Mouse (Mus musculus) embryonic fibroblast, embryonic 13.5 days (primary cell): ENCODE results near the gene Psmd3.

Experiments used
- CTCF ChIP-seq: IDR thresholded peaks from 2 replicates; pipeline ENCODE4 v1.5.1; 2011; ENCODE audit warnings: mild to moderate bottlenecking, control low read depth, low read length, moderate library complexity, borderline replicate concordance; ENCODE audit not compliant: insufficient read depth
- POLR2A ChIP-seq: IDR thresholded peaks from 2 replicates; pipeline ENCODE4 v1.6.1; 2011; ENCODE audit warnings: low read depth, mild to moderate bottlenecking, control low read depth, low read length, moderate library complexity

GRCm38 (mm10) chr11:98729119-98729588 is 46.8 kb downstream of the Psmd3 start, which contains the start of gene Med24:
- TF ChIP-seq CTCF (no peak), POLR2A (peak; percentile 73)
